Mouse (Mus musculus) brain, adult 2 months (tissue): ENCODE measurements around the gene Slc16a6.

Source experiments
- DNase-seq: peaks from one replicate; pipeline ENCODE4 v3.0.0; 2011; ENCODE audit warnings: low read depth, low spot score

Gene Slc16a6

GRCm38 (mm10) chr11:109487111-109487510 lies 13.7 kb upstream of the Slc16a6 start:
- no peak for DNase-seq

GRCm38 (mm10) chr11:109485398-109486045 lies 12.1 kb upstream of the Slc16a6 start:
- peak; percentile 93 for DNase-seq

- no peak for DNase-seq
These were observed 7.0 kb upstream of the Slc16a6 start for GRCm38 (mm10) chr11:109480440-109480839.

- DNase-seq: no peak
These were observed 6.3 kb upstream of the Slc16a6 start for GRCm38 (mm10) chr11:109479575-109480285.

DNA sequence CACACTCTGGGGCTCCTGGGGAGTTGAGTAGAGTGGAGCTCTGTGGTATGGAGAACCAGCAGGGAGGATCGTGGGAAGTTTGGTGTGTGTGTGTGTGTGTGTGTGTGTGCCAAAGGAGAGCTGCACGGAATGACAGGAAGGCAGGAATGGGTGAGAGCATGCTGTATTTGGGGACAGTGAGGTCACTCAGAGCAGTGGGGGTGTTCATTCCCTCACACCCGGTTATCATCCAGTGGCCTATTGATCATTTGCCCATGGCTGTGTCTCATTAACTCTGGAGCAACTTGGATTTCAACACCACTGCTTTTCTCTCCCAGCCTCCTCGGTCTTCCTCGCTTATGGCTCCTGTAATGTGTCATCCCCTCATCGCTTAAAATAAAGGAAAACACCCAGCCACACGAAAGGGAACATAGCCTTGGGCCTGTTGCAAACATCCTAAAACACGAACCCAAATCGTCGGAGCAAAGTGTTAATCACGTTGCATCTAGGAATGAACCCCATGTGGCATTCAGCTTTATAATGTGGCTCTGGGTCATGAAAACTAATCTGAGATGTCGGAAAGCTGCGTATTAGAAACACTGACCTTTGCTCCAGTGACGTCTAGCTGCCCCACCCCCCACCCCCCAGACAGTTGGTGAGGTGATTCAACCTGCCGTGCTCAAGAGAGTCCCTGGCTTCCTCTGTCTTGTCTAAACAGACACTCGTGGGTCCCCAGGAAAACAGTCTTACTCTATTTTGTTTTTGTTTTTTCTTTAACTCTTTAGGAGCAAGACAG lies 4.4 kb upstream of the Slc16a6 start:
- DNase-seq: no peak

- no peak for DNase-seq
These were observed 3.3 kb upstream of the Slc16a6 start for GRCm38 (mm10) chr11:109476653-109477052.

- no peak for DNase-seq
These were observed 2.8 kb upstream of the Slc16a6 start for GRCm38 (mm10) chr11:109476241-109476640.

DNA sequence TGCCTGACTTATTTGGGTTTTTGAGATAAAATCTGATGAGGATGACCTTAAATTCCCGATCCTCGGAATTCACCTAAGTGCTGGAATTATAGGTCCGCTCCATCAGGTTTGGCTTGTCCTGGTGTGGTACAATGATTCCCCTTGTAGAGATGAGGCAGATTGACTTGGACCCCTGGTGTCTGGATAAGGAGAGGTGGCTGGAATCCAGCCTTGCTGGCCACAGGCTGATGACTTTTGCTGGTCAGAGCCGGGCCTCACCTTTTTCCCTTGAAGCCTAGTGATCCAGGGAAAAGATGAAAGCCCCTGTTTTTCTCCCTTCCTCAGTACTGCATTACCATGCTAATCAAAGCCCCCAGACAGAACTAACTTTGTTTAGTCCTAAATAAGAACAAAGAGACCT lies 2.3 kb upstream of the Slc16a6 start:
- no peak for DNase-seq

- DNase-seq: no peak
These were observed 1.4 kb upstream of the Slc16a6 start for GRCm38 (mm10) chr11:109474836-109475235.

DNA sequence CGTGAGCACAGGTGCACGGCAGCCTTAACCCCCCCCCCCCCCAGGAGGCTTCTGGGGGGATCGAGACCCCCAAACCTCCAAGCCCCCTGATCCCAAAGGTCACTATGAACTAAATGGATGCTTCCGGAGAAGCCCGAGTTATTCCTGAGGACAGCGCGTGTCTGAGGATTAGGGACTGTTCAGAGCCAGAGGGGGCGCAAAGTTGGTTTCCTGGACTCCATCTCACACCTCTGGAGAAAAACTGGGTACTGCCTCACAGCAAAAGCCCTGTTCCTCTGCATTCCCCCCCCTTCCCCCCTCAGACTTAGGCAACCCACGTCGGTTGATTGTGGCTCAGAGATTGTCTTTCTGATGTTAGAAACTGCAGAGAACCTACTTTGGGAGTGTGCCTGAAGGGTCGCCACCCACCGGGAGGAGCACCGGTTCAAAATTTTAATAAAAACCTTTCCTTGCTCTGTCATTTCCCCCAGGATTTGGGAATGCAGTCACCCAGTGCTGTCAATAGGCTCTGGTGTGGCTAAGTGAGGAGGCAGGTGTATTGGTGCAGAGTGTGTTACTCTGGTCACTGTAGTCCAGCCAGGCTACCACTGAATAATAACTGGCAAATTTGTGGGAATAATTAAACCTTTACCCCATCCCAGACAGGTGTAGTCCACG lies 816 bp upstream of the Slc16a6 start:
- peak; percentile 68 for DNase-seq

GRCm38 (mm10) chr11:109472821-109473170 lies 602 bp downstream of the Slc16a6 start:
- no peak for DNase-seq

DNA sequence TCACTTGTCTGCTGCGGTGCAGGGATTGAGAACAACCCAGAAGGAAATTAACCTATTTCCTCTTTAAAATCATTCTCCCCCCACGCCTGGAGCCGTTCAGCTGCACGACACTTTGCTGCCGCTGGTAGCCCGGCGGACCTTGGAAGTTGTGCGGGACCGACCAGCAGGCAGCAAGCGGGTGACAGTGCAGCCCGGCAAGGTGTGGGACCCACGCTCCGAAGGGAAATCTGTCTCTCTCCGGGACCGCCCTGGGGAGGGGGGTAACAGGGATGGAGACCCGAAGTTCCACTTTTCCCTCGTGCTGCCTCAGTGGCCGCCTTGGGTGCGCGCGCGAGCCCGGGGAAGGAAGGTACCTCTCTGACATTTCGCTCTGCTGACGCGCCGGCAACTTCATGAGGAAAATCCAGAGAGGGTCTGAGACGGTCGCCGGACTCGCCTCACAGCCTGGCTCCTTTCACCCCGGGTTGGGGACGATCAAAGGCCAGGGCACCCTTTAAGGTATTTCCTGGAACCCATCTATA lies 1.2 kb downstream of the Slc16a6 start:
- no peak for DNase-seq

GRCm38 (mm10) chr11:109470921-109471861 lies 2.2 kb downstream of the Slc16a6 start:
- DNase-seq: no peak

DNA sequence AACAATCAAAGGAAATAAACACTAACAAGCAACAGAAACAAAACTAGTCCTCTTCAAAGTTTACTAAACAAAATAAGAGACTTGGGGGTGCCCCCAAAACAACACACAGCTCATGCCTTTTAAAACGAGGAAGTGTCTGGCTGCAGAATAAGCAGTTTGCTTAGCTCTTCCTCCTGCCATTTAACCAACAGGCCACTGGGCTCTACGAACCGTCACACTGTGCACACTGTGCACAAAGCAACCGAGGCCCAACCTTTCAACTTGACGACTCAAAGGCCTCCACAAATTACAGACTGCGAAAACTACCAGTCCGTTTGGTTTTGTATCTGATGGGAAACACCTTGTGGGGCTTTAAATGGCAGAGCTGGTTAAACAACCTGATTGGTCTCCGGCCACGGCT lies 3.2 kb downstream of the Slc16a6 start:
- DNase-seq: no peak

DNA sequence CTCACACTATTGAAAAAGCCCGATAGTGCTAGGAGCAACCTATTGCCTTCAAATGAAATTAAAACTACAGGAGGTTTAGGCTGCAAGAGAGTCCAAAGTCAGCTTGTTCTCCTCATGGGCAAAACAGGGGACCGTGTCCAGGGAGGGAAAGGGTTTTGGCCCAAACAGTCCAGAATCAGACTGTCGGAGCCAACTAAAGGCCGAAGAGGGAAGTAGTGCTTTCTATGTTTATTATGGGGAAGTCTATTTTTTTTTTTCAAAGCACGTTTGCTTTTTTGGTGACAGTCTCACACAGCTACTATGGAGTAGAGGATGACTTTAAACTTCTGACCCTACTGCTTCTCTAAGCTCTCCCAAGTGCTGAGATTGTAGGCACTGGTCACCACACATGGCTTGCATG lies 5.3 kb downstream of the Slc16a6 start:
- DNase-seq: no peak

DNA sequence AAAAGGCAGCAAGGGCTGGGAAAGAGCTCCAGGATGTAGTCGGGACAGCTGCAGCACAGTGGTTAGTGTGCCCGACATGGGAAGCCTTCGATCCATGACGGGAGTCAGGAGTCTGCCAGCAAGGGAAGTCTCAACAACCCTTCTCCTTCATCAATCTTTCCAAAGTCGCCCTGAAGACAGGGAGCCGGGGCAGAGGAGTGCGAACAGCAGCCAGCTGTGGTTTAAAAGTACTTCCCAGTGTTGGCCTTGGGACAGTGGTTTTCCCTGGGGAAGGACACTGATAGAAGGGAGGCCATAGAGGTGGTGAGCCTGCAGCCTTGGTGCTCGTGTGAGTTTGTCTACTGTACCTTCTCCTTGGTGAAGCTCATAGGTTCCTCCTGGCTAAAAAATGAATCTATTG lies 6.4 kb downstream of the Slc16a6 start:
- no peak for DNase-seq

GRCm38 (mm10) chr11:109465068-109465467 lies 8.3 kb downstream of the Slc16a6 start:
- no peak for DNase-seq

- DNase-seq: no peak
These were observed 12.8 kb downstream of the Slc16a6 start for GRCm38 (mm10) chr11:109460586-109460985.

GRCm38 (mm10) chr11:109458165-109458564 lies 15.2 kb downstream of the Slc16a6 start:
- DNase-seq: no peak

DNA sequence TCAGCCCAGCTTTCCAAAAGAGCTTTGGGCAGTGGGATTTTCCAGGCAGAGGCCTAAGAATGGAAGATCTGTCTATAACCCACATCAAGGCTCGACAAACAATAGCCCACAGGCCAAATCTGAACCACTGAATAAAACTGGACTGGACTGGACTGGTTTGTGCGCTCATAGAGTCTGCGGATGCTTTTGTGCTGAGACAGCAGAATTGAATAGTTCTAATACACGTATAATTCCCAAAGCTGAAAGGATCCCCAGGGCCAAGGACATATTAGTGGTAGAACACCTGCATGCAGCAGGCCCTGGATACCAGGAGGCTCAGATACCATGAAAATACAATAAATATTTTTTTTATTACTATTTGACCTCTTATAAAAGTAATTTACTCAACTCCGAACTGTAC lies 17.1 kb downstream of the Slc16a6 start:
- DNase-seq: no peak

- DNase-seq: no peak
These were observed 22.2 kb downstream of the Slc16a6 start for GRCm38 (mm10) chr11:109451169-109451568.
